Mouse (Mus musculus) inflammation-experienced regulatory T-cells, adult 6 months (primary cell): Measurements from ENCODE around the gene Olfr745. TPM values are rescaled to one million over a fixed set of nuclear protein-coding genes. Genes with fewer than 3 reads are reported as not detected.

ENCODE experiments used
- ATAC-seq: one replicate; pipeline ENCODE4 v1.8.0; 2017
- polyA plus RNA-seq, 3 experiments: library from polyadenylated mRNA; unstranded; fragments of 100-300 nt; shearing (Covaris generic); gene quantifications; one replicate each; pipeline ENCODE4 v1.2.1; 2017

The Olfr745 gene
- not detected for polyA plus RNA-seq

GRCm38 (mm10) chr14:50639088-50639487 lies at the start of gene Olfr745:
Olfr745 (plus strand) TSS chr14:50639388.
- no peak for ATAC-seq

GRCm38 (mm10) chr14:50614579-50614978 lies 24.6 kb upstream of the Olfr745 start, which contains the start of gene Olfr744:
Olfr744 (plus strand) TSS chr14:50614879.
- no peak for ATAC-seq

GRCm38 (mm10) chr14:50646783-50647182 lies 7.6 kb downstream of the Olfr745 start, which contains the start of gene Olfr746:
Olfr746 (plus strand) TSS chr14:50647083.
- ATAC-seq, result no peak

- ATAC-seq, result no peak
Observed at GRCm38 (mm10) chr14:50693106-50693505, 53.9 kb downstream of the Olfr745 start, which contains the start of gene Olfr747. Olfr747 (minus strand) TSS chr14:50693206.

Other genes starting within 250 kb of the Olfr745 start
- gene Olfr738, start 231.8 kb upstream of the Olfr745 start, polyA plus RNA-seq, result not detected
- not detected for gene Olfr739, start 220.8 kb upstream of the Olfr745 start, polyA plus RNA-seq
- gene Olfr740, start 193.8 kb upstream of the Olfr745 start, polyA plus RNA-seq, result not detected
- not detected for gene Olfr741, start 166.7 kb upstream of the Olfr745 start, polyA plus RNA-seq
- not detected for gene Olfr742, start 135.8 kb upstream of the Olfr745 start, polyA plus RNA-seq
- not detected for gene Olfr743, start 117.5 kb upstream of the Olfr745 start, polyA plus RNA-seq
- not detected for gene Olfr744, start 24.5 kb upstream of the Olfr745 start, polyA plus RNA-seq
- gene Olfr746, start 7.7 kb downstream of the Olfr745 start, polyA plus RNA-seq, result not detected
- not detected for gene Olfr747, start 53.8 kb downstream of the Olfr745 start, polyA plus RNA-seq
- under 1 TPM in 1 of 3 experiments, not detected in 2; 0.15 TPM for gene Olfr748, start 68.0 kb downstream of the Olfr745 start, polyA plus RNA-seq
- not detected for gene Olfr749, start 105.7 kb downstream of the Olfr745 start, polyA plus RNA-seq
- 100 to 1,000 TPM in 2 of 3 experiments, 10 to 100 TPM in 1; 98.6 to 131 (median 123) TPM for gene Ttc5, start 146.1 kb downstream of the Olfr745 start, polyA plus RNA-seq
- not detected for gene Ccnb1ip1, start 168.3 kb downstream of the Olfr745 start, polyA plus RNA-seq
- 100 to 1,000 TPM in 2 of 3 experiments, 10 to 100 TPM in 1; 75.1 to 115 (median 101) TPM for gene Parp2, start 168.5 kb downstream of the Olfr745 start, polyA plus RNA-seq
- gene Tep1, start 231.2 kb downstream of the Olfr745 start, polyA plus RNA-seq, result 10 to 100 TPM; 16.0 to 28.0 (median 19.8) TPM